Mouse (Mus musculus) left cerebral cortex, adult 11 months (tissue): ENCODE data around the gene Hist1h2bc.
A peak's percentile ranks its signal among the peaks of the same experiment; 100 is the strongest.
"Not testable (repeated sequence)": the region's sequence is repeated elsewhere in the genome, so short reads cannot be mapped to it uniquely, and the experiment has no call there.

Experiments used
- DNase-seq: peaks from one replicate; pipeline ENCODE4 v3.0.0; 2022; ENCODE audit warnings: low spot score

Hist1h2bc gene

DNA sequence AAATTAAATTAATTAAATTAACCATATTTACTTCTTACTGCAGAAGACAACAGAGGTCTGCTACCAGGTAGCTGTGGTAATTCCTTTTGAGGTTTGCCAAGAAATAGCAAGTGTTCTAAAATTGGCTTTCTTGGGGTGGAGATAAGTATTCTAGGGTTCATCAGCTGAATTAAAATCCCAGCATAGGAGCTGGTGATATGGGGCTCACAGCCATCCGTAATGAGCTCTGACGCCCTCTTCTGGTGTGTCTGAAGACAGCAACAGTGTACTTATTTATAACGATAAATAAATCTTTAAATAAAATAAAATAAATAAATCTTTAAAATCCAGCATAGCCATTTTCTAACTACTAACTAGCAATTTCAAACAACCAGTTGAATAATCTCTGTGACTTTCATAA lies 15.8 kb downstream of the Hist1h2bc start:
- DNase-seq = no peak

DNA sequence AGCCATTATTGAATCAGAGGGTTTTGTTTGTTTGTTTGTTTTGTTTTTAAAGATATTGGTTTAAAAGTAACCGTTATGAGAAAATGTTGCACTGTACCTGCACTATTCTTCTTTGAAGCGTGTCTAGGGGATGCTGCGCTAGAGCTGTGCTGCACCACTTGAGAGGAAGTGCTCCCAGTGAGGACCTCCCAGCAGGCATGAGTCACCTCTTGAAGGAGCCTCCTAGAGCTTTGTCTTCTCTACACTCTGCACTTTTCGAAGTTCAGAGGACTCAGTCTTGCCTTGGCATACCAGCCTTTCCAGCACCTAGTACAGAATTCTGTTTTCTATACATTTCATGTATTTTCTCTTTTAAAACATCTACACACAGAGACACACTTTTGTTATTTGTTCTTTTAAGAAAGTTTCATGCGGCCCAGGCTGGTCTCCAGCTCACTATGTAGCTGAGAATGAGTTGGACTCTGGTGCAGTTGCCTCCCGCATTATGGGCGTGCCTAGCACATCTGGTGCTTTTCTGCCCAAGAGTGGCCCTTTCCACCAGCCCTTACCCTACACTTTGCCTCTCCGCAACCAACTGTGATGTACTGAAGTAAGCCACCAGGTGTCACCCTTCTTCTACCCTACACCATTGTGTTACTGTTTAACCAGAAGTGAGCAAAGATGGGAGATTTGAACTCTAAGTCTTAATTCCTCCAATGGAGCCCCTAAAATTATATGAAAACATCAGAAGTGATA lies 17.0 kb downstream of the Hist1h2bc start:
- DNase-seq = peak; percentile 71

DNA sequence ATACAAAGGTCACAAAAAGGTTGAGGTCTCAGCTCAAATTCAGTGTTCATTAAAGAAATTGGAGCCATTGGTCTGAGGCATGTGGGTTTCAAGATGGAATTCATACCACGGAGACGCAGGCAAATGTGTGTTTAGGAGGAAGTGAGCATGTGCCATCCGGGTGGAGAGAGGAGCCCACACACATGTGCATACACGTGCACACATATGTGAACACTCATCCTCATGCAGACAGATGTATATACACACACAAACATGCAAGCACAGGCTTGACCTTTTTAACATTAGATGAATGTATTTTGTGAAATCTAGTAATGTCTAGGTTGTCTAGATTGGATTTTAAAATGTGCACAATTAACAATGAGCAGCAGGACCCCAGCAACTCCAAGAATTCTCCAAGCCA lies 18.2 kb downstream of the Hist1h2bc start:
- DNase-seq = no peak

DNA sequence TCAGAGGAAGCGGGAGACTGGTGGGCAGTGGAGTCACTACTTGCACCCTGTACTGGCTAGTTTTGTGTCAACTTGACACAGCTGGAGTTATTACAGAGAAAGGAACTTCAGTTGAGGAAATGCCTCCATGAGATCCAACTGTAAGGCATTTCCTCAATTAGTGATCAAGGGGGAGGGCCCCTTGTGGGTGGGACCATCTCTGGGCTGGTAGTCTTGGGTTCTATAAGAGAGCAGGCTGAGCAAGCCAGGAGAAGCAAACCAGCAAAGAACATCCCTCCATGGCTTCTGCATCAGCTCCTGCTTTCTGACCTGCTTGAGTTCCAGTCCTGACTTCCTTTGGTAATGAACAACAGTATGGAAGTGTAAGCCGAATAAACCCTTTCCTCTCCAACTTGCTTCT lies 18.8 kb downstream of the Hist1h2bc start:
- not testable (repeated sequence) for DNase-seq

DNA sequence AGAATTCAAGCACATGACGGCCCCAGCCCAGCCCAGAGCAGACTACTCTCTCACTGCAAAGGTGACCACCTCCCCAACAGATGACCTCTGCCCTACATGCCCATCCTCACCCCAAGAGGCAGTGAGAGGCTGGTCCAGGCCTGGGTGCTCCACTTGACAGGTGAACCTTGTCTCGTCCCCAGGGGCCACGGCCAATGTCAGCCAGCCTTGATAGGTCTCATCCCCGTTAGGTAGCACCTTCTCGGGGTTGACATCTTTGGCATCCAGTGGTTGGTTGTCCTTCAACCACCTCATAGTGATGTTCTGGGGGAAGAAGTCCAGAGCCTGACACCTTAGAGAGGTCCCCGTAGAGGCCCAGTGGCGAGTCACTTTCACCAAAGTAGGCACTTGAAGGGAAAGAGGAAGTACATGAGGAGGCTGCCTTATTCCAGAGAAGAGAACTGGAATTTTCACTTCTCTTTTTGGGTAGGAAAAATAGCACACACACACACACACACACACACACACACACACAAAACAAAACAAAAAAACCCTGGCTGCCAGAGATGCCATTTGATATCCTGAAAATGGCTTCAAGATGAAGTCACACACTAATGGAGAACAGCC lies 21.9 kb downstream of the Hist1h2bc start:
- DNase-seq = no peak

DNA sequence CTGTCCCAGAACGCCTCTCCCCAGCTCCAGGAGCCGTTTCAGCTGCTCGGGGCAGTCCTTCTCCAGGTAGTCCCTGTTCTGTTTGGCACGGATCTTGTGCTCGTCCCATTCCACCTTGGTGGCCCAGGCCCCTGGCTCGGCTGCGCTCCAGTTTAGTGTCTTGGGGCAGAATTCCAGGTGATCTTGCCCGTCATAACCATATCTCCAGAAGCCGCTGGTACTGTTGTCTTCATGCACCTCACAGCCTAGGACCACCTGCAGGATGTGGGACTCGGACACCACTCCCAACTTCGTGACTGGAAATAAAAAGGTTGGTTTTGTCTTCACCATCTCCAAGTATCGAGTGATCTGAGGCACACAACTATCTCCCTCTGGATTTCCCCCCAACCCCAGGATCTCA lies 22.8 kb downstream of the Hist1h2bc start:
- DNase-seq = no peak

GRCm38 (mm10) chr13:23708041-23708440 lies 24.0 kb downstream of the Hist1h2bc start:
- no peak for DNase-seq

GRCm38 (mm10) chr13:23708654-23709053 lies 24.7 kb downstream of the Hist1h2bc start:
- no peak for DNase-seq

DNA sequence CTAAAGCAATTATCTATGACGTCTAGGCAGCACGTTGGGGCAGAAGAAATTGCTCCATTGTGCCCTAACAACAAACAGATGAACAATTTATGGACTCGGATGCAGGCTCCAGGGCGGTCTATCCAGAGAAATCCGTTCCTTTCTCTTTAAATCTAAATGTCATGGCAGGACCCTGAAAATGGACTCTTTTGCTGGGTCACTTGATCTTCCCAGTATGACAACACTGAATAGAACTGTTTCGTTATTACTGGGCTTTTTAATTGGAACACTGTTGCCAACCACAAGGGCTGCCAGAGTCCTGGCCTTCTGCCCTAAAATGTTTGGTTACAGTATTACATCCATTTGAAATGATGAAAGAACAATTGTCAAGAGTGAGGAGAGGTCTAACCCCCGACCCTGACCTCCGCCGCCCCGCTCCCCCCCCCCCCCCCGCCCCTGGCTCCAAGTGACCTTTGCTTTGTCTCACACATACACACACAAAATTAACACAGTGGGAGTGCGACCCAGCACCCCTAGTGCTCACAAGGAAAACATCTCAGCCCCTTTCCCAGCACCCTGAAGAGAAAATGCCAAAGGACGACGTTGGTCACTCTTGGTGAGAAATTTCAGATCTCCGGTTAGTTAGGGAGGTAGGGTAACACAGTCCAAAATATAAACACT lies 25.8 kb downstream of the Hist1h2bc start:
- DNase-seq = no peak

GRCm38 (mm10) chr13:23710374-23711089 lies 26.5 kb downstream of the Hist1h2bc start, which contains the start of gene Hfe:
Gene Hfe (minus strand): TSS chr13:23710854.
- no peak for DNase-seq

DNA sequence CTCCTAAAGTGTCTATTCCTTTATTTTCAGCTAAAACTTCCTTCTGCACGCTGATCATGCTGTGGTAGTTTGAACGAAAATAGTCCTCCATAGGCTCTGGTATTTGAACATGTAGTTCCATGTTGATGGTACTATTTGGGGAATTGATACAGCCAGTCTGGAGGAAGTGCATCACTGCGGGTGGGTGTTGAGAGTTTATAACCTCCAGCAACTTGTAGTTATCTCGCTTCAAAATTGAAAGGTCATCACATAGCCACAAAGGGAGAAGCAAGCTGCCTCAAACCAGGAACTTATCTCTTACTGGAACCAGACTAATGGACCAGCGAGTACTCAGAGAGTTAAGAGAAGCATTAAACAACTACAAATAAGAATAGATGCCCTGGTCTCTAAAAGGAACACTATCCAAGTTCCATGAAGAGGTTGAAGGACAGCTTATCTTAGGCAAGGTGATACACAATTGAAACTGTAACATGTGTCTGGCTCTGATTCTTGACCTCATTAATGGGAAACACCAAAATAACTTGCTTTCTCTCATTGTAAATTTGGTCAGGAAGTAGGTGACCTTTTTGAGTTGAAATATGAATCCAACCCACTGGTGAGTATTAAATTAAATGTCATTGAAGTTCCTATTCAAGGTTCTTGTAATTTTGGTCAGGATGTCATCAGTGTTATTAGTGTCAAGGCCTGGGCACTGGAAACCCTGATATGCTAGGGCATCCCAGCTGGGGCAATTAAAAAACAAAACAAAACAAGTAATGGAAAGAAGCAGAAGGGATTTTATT lies 32.5 kb downstream of the Hist1h2bc start:
- no peak for DNase-seq

DNA sequence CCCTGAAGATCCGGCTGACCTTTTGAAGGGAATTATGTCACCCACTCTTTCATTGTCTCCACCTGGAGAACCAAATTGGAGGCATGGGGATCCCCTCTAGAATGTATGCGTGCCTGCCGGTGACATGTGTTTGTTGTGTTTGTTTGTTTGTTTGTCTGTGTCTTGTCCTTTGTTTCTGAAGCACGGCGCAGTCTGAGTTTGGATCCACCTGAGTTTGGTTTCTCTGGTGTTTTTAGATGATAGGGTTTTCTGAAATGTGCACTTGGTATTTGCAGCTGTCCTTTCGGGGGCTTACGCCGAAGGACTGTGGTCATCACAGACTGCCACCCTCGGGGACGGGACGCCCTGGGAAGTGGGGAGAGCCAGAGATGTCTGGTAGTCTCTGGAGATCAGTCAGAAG lies 33.2 kb downstream of the Hist1h2bc start:
- no peak for DNase-seq

GRCm38 (mm10) chr13:23717593-23718245 lies 33.7 kb downstream of the Hist1h2bc start:
- not testable (repeated sequence) for DNase-seq

DNA sequence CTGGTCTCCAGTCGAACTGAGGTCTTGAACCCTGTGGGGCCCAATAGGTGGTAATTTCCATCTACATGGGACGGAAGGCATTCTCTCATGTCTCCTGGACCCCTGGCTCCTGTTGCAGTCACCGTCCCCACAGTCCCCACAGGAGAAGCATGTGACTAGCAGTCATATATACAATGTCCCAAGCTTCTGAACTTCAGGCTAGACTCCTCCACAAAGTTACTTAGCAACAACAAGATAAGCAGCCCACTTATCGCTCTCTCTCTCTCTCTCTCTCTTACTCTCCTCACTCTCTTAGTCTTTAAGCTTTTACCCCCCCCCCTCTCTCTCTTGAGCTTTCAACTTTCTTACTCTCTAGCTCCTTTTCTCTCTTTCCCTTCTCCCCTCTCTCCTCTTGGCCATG lies 40.2 kb downstream of the Hist1h2bc start:
- no peak for DNase-seq

GRCm38 (mm10) chr13:23725213-23725612 lies 41.2 kb downstream of the Hist1h2bc start:
- DNase-seq = no peak

DNA sequence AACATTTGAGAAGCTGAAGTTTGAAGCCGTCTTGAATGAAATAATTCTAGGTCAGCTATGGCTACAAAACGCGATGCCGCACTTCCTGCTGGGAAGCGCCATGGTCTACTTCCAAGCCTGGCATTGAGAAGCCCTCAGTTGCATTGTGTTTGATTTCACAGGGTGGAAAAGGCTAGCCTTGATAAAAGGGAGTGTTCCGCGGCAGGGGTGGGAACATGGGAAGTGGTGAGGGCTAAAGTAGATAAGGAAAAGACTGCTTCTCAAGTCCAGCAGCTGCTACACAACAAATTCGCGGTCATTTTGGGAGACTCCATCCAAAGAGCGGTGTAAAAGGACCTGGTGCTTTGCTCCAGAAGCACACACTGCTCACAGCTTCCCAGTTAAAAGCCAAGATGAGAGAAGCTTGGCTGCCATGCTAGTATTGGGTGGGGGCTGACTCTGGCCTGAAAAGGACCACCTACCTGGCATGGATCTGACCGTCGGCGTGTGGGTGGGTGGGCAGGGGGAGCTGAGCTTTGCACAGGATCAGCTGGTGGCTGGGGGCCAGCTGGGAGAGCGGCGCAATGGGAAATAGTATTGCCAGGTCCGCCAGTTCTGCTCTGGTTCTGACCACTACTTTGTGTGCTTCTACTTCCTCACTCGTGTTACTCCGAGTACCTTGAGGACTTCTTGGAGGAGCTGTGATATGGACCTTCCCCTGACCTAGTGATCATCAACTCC lies 44.6 kb downstream of the Hist1h2bc start:
- DNase-seq = no peak

DNA sequence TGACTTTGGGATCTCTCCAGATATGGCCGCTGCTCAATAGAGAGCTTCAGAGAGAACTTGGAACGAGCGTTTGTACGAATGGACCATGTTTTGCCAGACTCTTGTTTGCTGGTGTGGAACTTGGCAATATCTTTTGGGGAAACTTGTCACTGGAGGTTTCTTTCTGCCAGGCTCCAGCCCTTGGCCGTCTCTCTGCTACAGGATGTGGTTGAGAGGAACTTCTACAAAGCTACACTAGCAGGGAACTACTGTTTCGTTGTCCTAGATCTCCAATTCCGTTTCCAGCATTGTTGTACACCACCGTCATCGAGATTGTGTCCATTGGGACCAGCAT lies 45.2 kb downstream of the Hist1h2bc start:
- no peak for DNase-seq

- no peak for DNase-seq
Measured at GRCm38 (mm10) chr13:23729706-23730105, 45.7 kb downstream of the Hist1h2bc start.

DNA sequence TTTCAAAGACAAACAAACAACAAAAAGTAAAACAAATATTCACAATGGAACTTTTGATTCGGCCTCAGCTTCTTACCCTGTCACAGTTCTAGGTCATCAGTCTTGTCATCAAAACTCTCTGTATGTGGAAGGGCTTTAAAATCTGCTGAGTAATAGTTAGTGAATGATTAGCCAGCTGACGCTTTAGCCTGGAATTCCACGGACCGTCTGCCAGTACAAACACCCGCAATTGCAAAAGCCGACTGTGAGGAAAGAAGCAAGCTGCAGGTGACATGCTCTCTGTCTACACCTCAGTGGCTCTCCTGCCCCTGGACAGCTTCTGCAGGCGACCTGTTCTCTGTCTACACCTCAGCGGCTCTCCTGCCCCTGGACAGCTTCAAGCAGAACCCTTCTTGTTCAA lies 46.5 kb downstream of the Hist1h2bc start:
- no peak for DNase-seq

DNA sequence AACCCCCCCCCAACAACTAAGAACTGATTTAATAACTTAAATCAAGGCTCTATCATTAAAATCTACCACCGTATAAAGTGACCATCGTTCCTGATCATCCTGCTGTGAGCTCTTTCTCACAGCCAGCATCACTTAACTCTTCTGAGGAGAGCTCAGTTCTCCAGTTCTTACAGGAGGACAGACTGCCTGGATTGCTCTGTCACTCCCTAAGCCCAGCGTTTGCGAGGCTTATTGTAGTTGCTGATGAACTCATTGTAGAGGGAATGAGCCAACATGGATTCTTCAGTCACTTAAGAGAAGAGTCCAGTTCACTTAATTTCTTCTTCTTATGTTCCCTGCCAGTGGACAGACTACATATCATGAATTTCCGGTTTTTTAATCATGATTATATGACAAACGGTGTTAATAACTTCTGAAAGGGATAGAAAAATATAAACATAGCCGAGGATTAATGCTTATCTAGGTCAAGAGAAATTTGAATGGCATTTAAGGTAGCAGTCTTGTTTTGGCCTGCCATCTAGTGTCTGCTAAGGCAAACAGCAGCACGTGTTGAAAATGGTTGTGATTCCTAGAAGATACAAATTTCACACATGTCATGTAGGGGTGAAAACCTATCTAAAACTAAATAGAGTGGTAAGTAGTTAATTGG lies 48.3 kb downstream of the Hist1h2bc start:
- DNase-seq = no peak
